Mouse (Mus musculus) MEL (cell line): ENCODE data around the gene Fhit. TPM values are rescaled to one million over a fixed set of nuclear protein-coding genes. Genes with fewer than 3 reads are reported as not detected.

Source experiments
- DNase-seq: peaks from one replicate; pipeline ENCODE4 v3.0.0; 2011; ENCODE audit warnings: low read depth, low spot score
- H3K27ac ChIP-seq: 2 replicates; pipeline ENCODE4 v1.5.1; 2012; ENCODE audit warnings: low read depth, mild to moderate bottlenecking, control low read depth, low read length, moderate library complexity; ENCODE audit not compliant: control insufficient read depth
- H3K27me3 ChIP-seq, 2 experiments: fragments of 150-350 bp in 1 of 2; sonication (generic) in 1 of 2; 2 replicates each; pipeline ENCODE4 v1.6.1; 2012; ENCODE audit warnings: low read length in 2 of 2, mild to moderate bottlenecking in 2 of 2, improper control_type of control experiment in 1 of 2, moderate library complexity in 1 of 2; ENCODE audit not compliant: insufficient read depth in 2 of 2, control insufficient read depth in 1 of 2
- H3K36me3 ChIP-seq, 2 experiments: 2 replicates each; pipeline ENCODE4 v1.6.1; 2012 to 2014; ENCODE audit warnings: low read length in 2 of 2, improper control_type of control experiment in 1 of 2, inconsistent platforms in 1 of 2, mild to moderate bottlenecking in 1 of 2; ENCODE audit not compliant: insufficient read depth in 2 of 2, control insufficient read depth in 1 of 2
- H3K4me1 ChIP-seq, 2 experiments: fragments of 150-350 bp in 1 of 2; sonication (generic) in 1 of 2; 2 replicates each; pipeline ENCODE4 v1.6.1; 2012; ENCODE audit warnings: low read length in 2 of 2, improper control_type of control experiment in 1 of 2, mild to moderate bottlenecking in 1 of 2; ENCODE audit not compliant: insufficient read depth in 2 of 2, control insufficient read depth in 1 of 2
- H3K4me3 ChIP-seq, 2 experiments: fragments of 150-350 bp in 1 of 2; sonication (generic) in 1 of 2; 2 replicates each; pipeline ENCODE4 v1.5.1; 2012; ENCODE audit warnings: low read depth in 2 of 2, low read length in 2 of 2, mild to moderate bottlenecking in 2 of 2, moderate library complexity in 2 of 2, control low read depth in 1 of 2, improper control_type of control experiment in 1 of 2; ENCODE audit not compliant: control insufficient read depth in 1 of 2, insufficient read depth in 1 of 2
- H3K79me2 ChIP-seq: 2 replicates; pipeline ENCODE4 v1.6.1; 2012; ENCODE audit warnings: mild to moderate bottlenecking, low read length, moderate library complexity; ENCODE audit not compliant: control insufficient read depth, poor library complexity, insufficient read depth
- H3K9ac ChIP-seq: 2 replicates; pipeline ENCODE4 v1.6.1; 2012; ENCODE audit warnings: low read depth, mild to moderate bottlenecking, control low read depth, low read length, moderate library complexity; ENCODE audit not compliant: control insufficient read depth, poor library complexity, severe bottlenecking
- H3K9me3 ChIP-seq: fragments of 150-350 bp; sonication (generic); replicated peaks from 2 replicates; pipeline ENCODE4 v1.6.1; 2012; ENCODE audit warnings: mild to moderate bottlenecking, low read length, improper control_type of control experiment, moderate library complexity; ENCODE audit not compliant: insufficient read depth
- CHD1 ChIP-seq: IDR thresholded peaks from 2 replicates; pipeline ENCODE4 v1.6.1; 2012; ENCODE audit warnings: low read depth, mild to moderate bottlenecking, inconsistent platforms, low read length, improper control_type of control experiment
- CHD2 ChIP-seq: IDR thresholded peaks from 2 replicates; pipeline ENCODE4 v1.6.1; 2011; ENCODE audit warnings: low read length, improper control_type of control experiment
- CTCF ChIP-seq, 3 experiments: IDR thresholded peaks in 2 of 3; conservative IDR thresholded peaks in 1 of 3; 2 replicates each; pipeline ENCODE4 v1.5.1; 2011 to 2012; ENCODE audit warnings: low read length in 3 of 3, low read depth in 2 of 3, mild to moderate bottlenecking in 2 of 3, improper control_type of control experiment in 1 of 3, inconsistent platforms in 1 of 3, mixed read lengths in 1 of 3, moderate library complexity in 1 of 3; ENCODE audit not compliant: control insufficient read depth in 1 of 3, insufficient read depth in 1 of 3, poor library complexity in 1 of 3, severe bottlenecking in 1 of 3
- E2F4 ChIP-seq: IDR thresholded peaks from 2 replicates; pipeline ENCODE4 v1.6.1; 2011; ENCODE audit warnings: low read depth, low read length, improper control_type of control experiment, borderline replicate concordance
- ELF1 ChIP-seq: IDR thresholded peaks from 2 replicates; pipeline ENCODE4 v1.6.1; 2014; ENCODE audit warnings: low read depth, mild to moderate bottlenecking, inconsistent platforms, low read length, improper control_type of control experiment, moderate library complexity
- EP300 ChIP-seq, 2 experiments: IDR thresholded peaks; 2 replicates each; pipeline ENCODE4 v1.6.1; 2011; ENCODE audit warnings: improper control_type of control experiment in 2 of 2, low read length in 2 of 2, low read depth in 1 of 2, mild to moderate bottlenecking in 1 of 2
- GATA1 ChIP-seq: IDR thresholded peaks from 2 replicates; pipeline ENCODE4 v1.6.1; 2011; ENCODE audit warnings: low read depth, low read length, improper control_type of control experiment
- HCFC1 ChIP-seq: IDR thresholded peaks from 2 replicates; pipeline ENCODE4 v1.6.1; 2012; ENCODE audit warnings: low read depth, mild to moderate bottlenecking, inconsistent platforms, low read length, improper control_type of control experiment, moderate library complexity
- KAT2A ChIP-seq: conservative IDR thresholded peaks from 2 replicates; pipeline ENCODE4 v1.6.1; 2012; ENCODE audit warnings: low read depth, low read length, improper control_type of control experiment, inconsistent platforms
- MAX ChIP-seq: IDR thresholded peaks from 2 replicates; pipeline ENCODE4 v1.6.1; 2011; ENCODE audit warnings: low read length, improper control_type of control experiment
- MXI1 ChIP-seq: IDR thresholded peaks from 2 replicates; pipeline ENCODE4 v1.6.1; 2011; ENCODE audit warnings: mild to moderate bottlenecking, low read depth, low read length, improper control_type of control experiment
- MYB ChIP-seq: IDR thresholded peaks from 2 replicates; pipeline ENCODE4 v1.6.1; 2011; ENCODE audit warnings: mild to moderate bottlenecking, low read depth, low read length, improper control_type of control experiment
- MYC ChIP-seq: IDR thresholded peaks from 2 replicates; pipeline ENCODE4 v1.6.1; 2011; ENCODE audit warnings: low read depth, mild to moderate bottlenecking, low read length, improper control_type of control experiment, moderate library complexity
- NELFE ChIP-seq: IDR thresholded peaks from 2 replicates; pipeline ENCODE4 v1.6.1; 2011; ENCODE audit warnings: low read depth, low read length, improper control_type of control experiment
- NRF1 ChIP-seq: IDR thresholded peaks from 2 replicates; pipeline ENCODE4 v1.6.1; 2014; ENCODE audit warnings: low read depth, mild to moderate bottlenecking, inconsistent platforms, low read length, improper control_type of control experiment, moderate library complexity; ENCODE audit not compliant: poor library complexity, insufficient read depth, severe bottlenecking
- POLR2A ChIP-seq, 2 experiments: IDR thresholded peaks; 2 replicates each; pipeline ENCODE4 v1.6.1; 2011 to 2012; ENCODE audit warnings: low read length in 2 of 2, mild to moderate bottlenecking in 2 of 2, control low read depth in 1 of 2, improper control_type of control experiment in 1 of 2, low read depth in 1 of 2, moderate library complexity in 1 of 2; ENCODE audit not compliant: control insufficient read depth in 1 of 2, insufficient read depth in 1 of 2, poor library complexity in 1 of 2
- POLR2AphosphoS5 ChIP-seq: IDR thresholded peaks from 2 replicates; pipeline ENCODE4 v1.6.1; 2012; ENCODE audit warnings: low read depth, borderline replicate concordance, mild to moderate bottlenecking, inconsistent platforms, low read length, moderate library complexity, mixed read lengths
- RAD21 ChIP-seq: IDR thresholded peaks from 2 replicates; pipeline ENCODE4 v1.6.1; 2011; ENCODE audit warnings: mild to moderate bottlenecking, low read depth, low read length, improper control_type of control experiment
- RCOR1 ChIP-seq: IDR thresholded peaks from 2 replicates; pipeline ENCODE4 v1.6.1; 2012; ENCODE audit warnings: low read depth, mild to moderate bottlenecking, inconsistent platforms, low read length, improper control_type of control experiment
- SMC3 ChIP-seq: IDR thresholded peaks from 2 replicates; pipeline ENCODE4 v1.6.1; 2011; ENCODE audit warnings: low read depth, low read length, improper control_type of control experiment
- TAL1 ChIP-seq: IDR thresholded peaks from 2 replicates; pipeline ENCODE4 v1.6.1; 2012; ENCODE audit warnings: mild to moderate bottlenecking, inconsistent platforms, low read length, moderate library complexity, mixed read lengths
- TBP ChIP-seq: IDR thresholded peaks from 2 replicates; pipeline ENCODE4 v1.8.0; 2011; ENCODE audit warnings: low read depth, low read length, improper control_type of control experiment
- UBTF ChIP-seq: IDR thresholded peaks from 2 replicates; pipeline ENCODE4 v1.6.1; 2012; ENCODE audit warnings: low read depth, mild to moderate bottlenecking, inconsistent platforms, low read length, improper control_type of control experiment, moderate library complexity, borderline replicate concordance; ENCODE audit not compliant: insufficient read depth
- USF1 ChIP-seq: IDR thresholded peaks from 2 replicates; pipeline ENCODE4 v1.6.1; 2014; ENCODE audit warnings: low read depth, mild to moderate bottlenecking, inconsistent platforms, low read length, improper control_type of control experiment, moderate library complexity
- USF2 ChIP-seq, 2 experiments: IDR thresholded peaks; 2 replicates each; pipeline ENCODE4 v1.6.1; 2011 to 2012; ENCODE audit warnings: improper control_type of control experiment in 2 of 2, low read length in 2 of 2, borderline replicate concordance in 1 of 2, inconsistent platforms in 1 of 2, low read depth in 1 of 2, mild to moderate bottlenecking in 1 of 2; ENCODE audit not compliant: insufficient read depth in 1 of 2
- ZKSCAN1 ChIP-seq: IDR thresholded peaks from 2 replicates; pipeline ENCODE4 v1.6.1; 2012; ENCODE audit warnings: low read depth, mild to moderate bottlenecking, inconsistent platforms, low read length, improper control_type of control experiment, moderate library complexity
- polyA plus RNA-seq, 2 experiments: library from polyadenylated mRNA; stranded (reverse) in 1 of 2; unstranded in 1 of 2; fragments of >175 nt in 1 of 2; fragments of >200 nt in 1 of 2; gene quantifications; 2 replicates each; pipeline versions ENCODE4 v1.2.1 to v1.2.4; 2012; ENCODE audit warnings: low replicate concordance in 2 of 2, low read depth in 1 of 2; ENCODE audit not compliant: insufficient read length in 2 of 2, insufficient read depth in 1 of 2, missing spikeins in 1 of 2
- total RNA-seq: library from RNA; depleted of rRNA; stranded (reverse); fragments of 300-350 nt; gene quantifications from 2 replicates; pipeline ENCODE4 v1.2.3, GENCODE M21; 2012

Gene Fhit
- total and polyA plus RNA-seq, 3 experiments, result 0.77 to 1.3 TPM; not detected in 1

GRCm38 (mm10) chr14:9642628-9643027 is 1519.2 kb downstream of the Fhit start:
- H3K79me2 ChIP-seq, result no peaks in the 10 kb centered on the region
- H3K4me1 ChIP-seq, result no peaks in the 10 kb centered on the region
- TF ChIP-seq USF2 (IDR thresholded peaks at IDR 0.05; ENCODE audit: borderline replicate concordance in 1 of 2, insufficient read depth in 1 of 2, low read depth in 1 of 2, low read length in 2 of 2) (no peak), MYB (no peak), POLR2AphosphoS5 (no peak), NELFE (no peak), EP300 (IDR thresholded peaks at IDR 0.05; ENCODE audit: low read depth in 1 of 2, low read length in 2 of 2) (no peak), NRF1 (no peak), CTCF (IDR thresholded peaks at IDR 0.05 in 2 of 3, conservative IDR thresholded peaks at IDR 0.05 in 1 of 3; ENCODE audit: control insufficient read depth in 1 of 3, insufficient read depth in 1 of 3, low read depth in 2 of 3, low read length in 3 of 3, poor library complexity in 1 of 3, severe bottlenecking in 1 of 3) (no peak), MAX (no peak), MXI1 (no peak), ZKSCAN1 (no peak), HCFC1 (no peak), CHD2 (no peak), POLR2A (IDR thresholded peaks at IDR 0.05; ENCODE audit: control insufficient read depth in 1 of 2, insufficient read depth in 1 of 2, low read depth in 1 of 2, low read length in 2 of 2, poor library complexity in 1 of 2) (no peak)
- no peak for DNase-seq
- no peak overlapping the region for H3K4me3 ChIP-seq
- H3K27ac ChIP-seq, result no peak overlapping the region
- peaks cover 0 to 4% of the 10 kb centered on the region in 2 experiments; a peak in 1 of 4 replicates for H3K36me3 ChIP-seq
- no peaks in the 10 kb centered on the region for H3K27me3 ChIP-seq
- H3K9ac ChIP-seq, result no peak overlapping the region
- H3K9me3 ChIP-seq, result no peaks in the 10 kb centered on the region

GRCm38 (mm10) chr14:9642068-9642467 is 1519.8 kb downstream of the Fhit start:
- Histone ChIP-seq H3K9ac (no peak overlapping the region), H3K9me3 (no peaks in the 10 kb centered on the region), H3K36me3 (peaks cover 0 to 4% of the 10 kb centered on the region in 2 experiments; a peak in 1 of 4 replicates), H3K27ac (no peak overlapping the region), H3K27me3 (no peaks in the 10 kb centered on the region), H3K4me3 (no peak overlapping the region), H3K79me2 (no peaks in the 10 kb centered on the region), H3K4me1 (no peaks in the 10 kb centered on the region)
- no peak for TF ChIP-seq E2F4
- no peak for TF ChIP-seq CTCF (IDR thresholded peaks at IDR 0.05 in 2 of 3, conservative IDR thresholded peaks at IDR 0.05 in 1 of 3; ENCODE audit: control insufficient read depth in 1 of 3, insufficient read depth in 1 of 3, low read depth in 2 of 3, low read length in 3 of 3, poor library complexity in 1 of 3, severe bottlenecking in 1 of 3)
- no peak for TF ChIP-seq CHD1
- no peak for TF ChIP-seq MXI1
- TF ChIP-seq SMC3, result no peak
- TF ChIP-seq TBP, result no peak
- TF ChIP-seq USF1, result no peak
- TF ChIP-seq UBTF, result no peak
- TF ChIP-seq POLR2A (IDR thresholded peaks at IDR 0.05; ENCODE audit: control insufficient read depth in 1 of 2, insufficient read depth in 1 of 2, low read depth in 1 of 2, low read length in 2 of 2, poor library complexity in 1 of 2), result no peak
- TF ChIP-seq NRF1, result no peak
- TF ChIP-seq RCOR1, result no peak
- TF ChIP-seq MAX, result no peak
- no peak for TF ChIP-seq GATA1
- TF ChIP-seq MYB, result no peak
- no peak for TF ChIP-seq MYC
- TF ChIP-seq TAL1, result no peak
- no peak for TF ChIP-seq KAT2A
- no peak for TF ChIP-seq ELF1
- no peak for TF ChIP-seq RAD21
- no peak for DNase-seq
